Mouse (Mus musculus) hindbrain, embryonic 14.5 days (tissue): ENCODE data around the gene Coa3. TPM values are rescaled to one million over a fixed set of nuclear protein-coding genes. Genes with fewer than 3 reads are reported as not detected.

Experiments used
- ATAC-seq: fragments of 200-750 bp; cut with Nextera tagmentation; 2 replicates; pipeline ENCODE4 v1.8.0; 2017; ENCODE audit warnings: moderate number of reproducible peaks, mild to moderate bottlenecking, moderate TSS enrichment, moderate library complexity; ENCODE audit not compliant: low FRiP score
- DNase-seq: peaks from one replicate; pipeline ENCODE4 v3.0.0-alpha.2; 2015; ENCODE audit warnings: low spot score
- H3K27ac ChIP-seq: fragments of 300-500 bp; sonication (generic); 2 replicates; pipeline ENCODE4 v1.5.1; 2014; ENCODE audit warnings: mild to moderate bottlenecking, moderate library complexity
- H3K27me3 ChIP-seq: fragments of 300-500 bp; sonication (generic); 2 replicates; pipeline ENCODE4 v1.6.1; 2014; ENCODE audit warnings: mild to moderate bottlenecking, low read length, mixed read lengths; ENCODE audit not compliant: control insufficient read depth, insufficient read depth
- H3K36me3 ChIP-seq: fragments of 300-500 bp; sonication (generic); replicated peaks from 2 replicates; pipeline ENCODE4 v1.6.1; 2014; ENCODE audit not compliant: control insufficient read depth, insufficient read depth
- H3K4me1 ChIP-seq: fragments of 300-500 bp; sonication (generic); replicated peaks from 2 replicates; pipeline ENCODE4 v1.6.1; 2014; ENCODE audit warnings: antibody characterized with exemption, low read length, mixed read lengths; ENCODE audit not compliant: control insufficient read depth, insufficient read depth
- H3K4me2 ChIP-seq: fragments of 300-500 bp; sonication (generic); replicated peaks from 2 replicates; pipeline ENCODE4 v1.6.1; 2014; ENCODE audit warnings: mild to moderate bottlenecking, moderate library complexity
- H3K4me3 ChIP-seq: fragments of 300-500 bp; sonication (generic); replicated peaks from 2 replicates; pipeline ENCODE4 v1.5.1; 2014; ENCODE audit warnings: mild to moderate bottlenecking, low read length
- H3K9ac ChIP-seq: fragments of 300-500 bp; sonication (generic); 2 replicates; pipeline ENCODE4 v1.6.1; 2014
- H3K9me3 ChIP-seq: fragments of 300-500 bp; sonication (generic); 2 replicates; pipeline ENCODE4 v1.6.1; 2016; ENCODE audit warnings: low read length; ENCODE audit not compliant: control insufficient read depth
- WGBS: fragments of 180-500 bp; shearing (Covaris S2); extraction: QIAGEN DNeasy Blood & Tissue Kit; methylation state at CpG from one replicate; pipeline ENCODE4 v1.1.7; 2014; 5-methylcytosine and 5-hydroxymethylcytosine counted together
- polyA plus RNA-seq: library from polyadenylated mRNA; unstranded; fragments of >200 nt; fragmentation: Nextera tagmentation; extraction: Ambion mirVana; gene quantifications from 2 replicates; pipeline ENCODE4 v1.2.1, GENCODE M21; 2014

Gene Coa3
- polyA plus RNA-seq, 1 experiment from 2014 or later: 256 TPM

- peak within 1 kb of the TSS; percentile 42 for H3K4me3 ChIP-seq
- H3K27me3 ChIP-seq: peaks cover 48% of the 10 kb centered on the region
- ATAC-seq: peak; percentile 60
- peaks cover 32% of the 10 kb centered on the region; the same call in 1 of the 2 replicates for H3K4me1 ChIP-seq
- 0 out of 2 replicates have a peak, but pooled peaks cover 10% of the 10 kb centered on the region for H3K36me3 ChIP-seq
- H3K9me3 ChIP-seq: no peaks in the 10 kb centered on the region
- no peak for DNase-seq
- H3K4me2 ChIP-seq: peak within 1 kb of the TSS; percentile 85
- 1% methylated on average over 40 of the region's 43 CpGs for WGBS
- no peak within 1 kb of the TSS for H3K27ac ChIP-seq
- H3K9ac ChIP-seq: peak within 1 kb of the TSS; percentile 61
These were observed 18.7 kb downstream of the Coa3 start, which contains the start of gene Wnk4 for GRCm38 (mm10) chr11:101259948-101260825. Gene Wnk4, plus strand, starts transcription at chr11:101260567.

DNA sequence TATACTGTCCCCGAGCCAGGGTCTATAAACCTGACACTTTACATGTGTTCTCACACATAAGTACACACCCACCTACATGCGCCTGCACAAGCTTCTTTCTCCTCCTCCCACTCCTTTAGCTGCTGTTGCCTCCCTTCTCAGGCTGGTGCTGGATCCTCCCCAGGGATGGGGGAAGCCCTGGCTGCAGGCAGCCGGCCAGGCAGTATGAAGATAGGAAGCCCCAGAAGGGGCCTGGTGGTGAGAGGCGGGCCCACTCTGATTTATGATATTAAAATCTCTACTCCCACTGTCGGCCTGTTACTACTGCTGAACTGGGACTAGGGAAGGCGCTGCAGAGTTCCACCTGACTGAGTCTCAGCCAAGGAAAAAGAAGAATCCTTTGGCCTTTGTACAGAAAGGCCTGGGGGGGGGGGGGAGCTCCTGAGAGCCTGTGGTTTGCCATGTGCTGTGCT lies 19.6 kb downstream of the Coa3 start:
- no peak for DNase-seq
- WGBS: 45% methylated on average over 6 of the region's 6 CpGs
- H3K4me3 ChIP-seq: no peak overlapping the region
- peaks cover 41% of the 10 kb centered on the region for H3K27me3 ChIP-seq
- ATAC-seq: no peak
- H3K36me3 ChIP-seq: 0 out of 2 replicates have a peak, but pooled peaks cover 10% of the 10 kb centered on the region
- H3K27ac ChIP-seq: no peak overlapping the region
- H3K9me3 ChIP-seq: no peaks in the 10 kb centered on the region
- H3K4me1 ChIP-seq: peaks cover 31% of the 10 kb centered on the region; the same call in 1 of the 2 replicates
- no peak overlapping the region for H3K4me2 ChIP-seq
- no peak overlapping the region for H3K9ac ChIP-seq

- 91% methylated on average over 13 of the region's 13 CpGs for WGBS
- no peak for DNase-seq
- Histone ChIP-seq H3K27ac (no peak overlapping the region), H3K27me3 (peaks cover 11% of the 10 kb centered on the region), H3K9ac (no peak overlapping the region), H3K9me3 (no peaks in the 10 kb centered on the region), H3K36me3 (0 out of 2 replicates have a peak, but pooled peaks cover 10% of the 10 kb centered on the region), H3K4me3 (no peak overlapping the region), H3K4me1 (peaks cover 31% of the 10 kb centered on the region), H3K4me2 (no peak overlapping the region)
- no peak for ATAC-seq
These were observed 22.8 kb downstream of the Coa3 start for GRCm38 (mm10) chr11:101255826-101256775.

DNA sequence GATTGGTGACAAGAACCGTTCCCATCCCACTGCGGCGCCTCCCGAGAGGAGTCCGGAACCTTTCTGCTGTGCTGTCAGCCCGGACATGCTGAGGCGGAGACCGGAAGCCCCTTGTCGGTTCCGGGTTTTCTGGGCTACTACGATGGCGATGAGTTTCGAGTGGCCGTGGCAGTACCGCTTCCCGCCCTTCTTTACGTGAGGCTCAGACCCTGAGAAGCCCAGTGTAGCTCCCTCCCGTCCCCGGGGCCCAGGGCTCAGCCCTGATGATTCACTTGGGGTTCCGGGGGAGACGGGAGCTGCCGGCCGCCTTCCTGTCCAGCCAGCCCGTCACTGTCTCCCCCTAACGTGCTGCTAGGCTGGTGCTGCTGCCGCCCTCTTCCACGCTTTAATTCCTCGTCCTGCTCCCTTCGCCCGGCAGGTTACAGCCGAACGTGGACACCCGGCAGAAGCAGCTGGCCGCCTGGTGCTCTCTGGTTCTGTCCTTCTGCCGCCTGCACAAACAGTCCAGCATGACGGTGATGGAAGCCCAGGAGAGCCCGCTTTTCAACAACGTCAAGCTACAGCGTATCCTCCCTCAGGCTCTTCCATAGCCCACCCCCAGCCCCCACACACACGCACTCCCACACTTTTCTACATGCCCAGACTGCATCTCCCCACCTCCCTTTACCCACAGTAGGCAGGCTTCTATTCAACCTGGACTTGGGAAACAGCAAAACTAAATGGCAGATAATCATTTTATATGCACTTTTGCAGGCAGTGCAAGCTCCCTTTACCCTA lies 25.1 kb downstream of the Coa3 start, which contains the start of gene Vps25:
Vps25 (plus strand) TSS at position 95 of the 777 bp plus-strand sequence.
- peak; percentile 88 for DNase-seq
- ATAC-seq: peak; percentile 76; the same call in 1 of the 2 replicates
- peak within 1 kb of the TSS; percentile 97 for H3K9ac ChIP-seq
- H3K4me3 ChIP-seq: peak within 1 kb of the TSS; percentile 93
- 0 out of 2 replicates have a peak, but pooled peaks cover 5% of the 10 kb centered on the region for H3K36me3 ChIP-seq
- H3K4me2 ChIP-seq: peak within 1 kb of the TSS; percentile 92
- H3K27ac ChIP-seq: peak within 1 kb of the TSS; percentile 90
- H3K4me1 ChIP-seq: peaks cover 15% of the 10 kb centered on the region
- WGBS: under 1% methylated on average over 40 of the region's 40 CpGs
- no peaks in the 10 kb centered on the region for H3K27me3 ChIP-seq
- H3K9me3 ChIP-seq: no peaks in the 10 kb centered on the region

DNA sequence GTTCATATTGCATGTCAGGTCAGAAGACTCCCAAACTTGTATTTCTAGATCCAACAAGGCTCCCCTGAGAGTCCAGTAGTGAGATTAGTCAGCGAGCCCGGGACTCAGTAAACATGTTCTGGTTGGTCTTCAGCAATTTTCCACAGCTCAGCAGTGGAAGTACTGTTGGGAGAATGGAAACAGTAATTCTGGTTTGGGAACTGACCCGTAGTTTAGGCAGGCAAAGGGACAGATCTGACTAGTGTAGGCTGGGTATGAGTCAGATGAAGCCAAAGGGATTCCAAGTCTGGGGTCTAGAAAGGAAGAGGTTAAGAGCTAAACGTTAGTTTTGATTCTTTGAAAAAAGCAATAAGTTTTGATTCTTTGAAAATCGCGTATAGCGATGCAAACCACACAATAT lies 26.0 kb downstream of the Coa3 start:
- Histone ChIP-seq H3K9me3 (no peaks in the 10 kb centered on the region), H3K27ac (peak overlapping the region; percentile 90), H3K9ac (peak overlapping the region; percentile 97), H3K36me3 (0 out of 2 replicates have a peak, but pooled peaks cover 4% of the 10 kb centered on the region), H3K4me3 (peak overlapping the region; percentile 93), H3K27me3 (no peaks in the 10 kb centered on the region; the same call in 1 of the 2 replicates), H3K4me2 (peak overlapping the region; percentile 92), H3K4me1 (peaks cover 15% of the 10 kb centered on the region)
- 12% methylated on average over 7 of the region's 7 CpGs for WGBS
- DNase-seq (no peak), ATAC-seq (no peak)

GRCm38 (mm10) chr11:101251031-101251430 lies 27.9 kb downstream of the Coa3 start:
- peaks cover 7% of the 10 kb centered on the region for H3K27me3 ChIP-seq
- H3K27ac ChIP-seq: no peak overlapping the region
- H3K4me1 ChIP-seq: peaks cover 15% of the 10 kb centered on the region
- no peaks in the 10 kb centered on the region for H3K9me3 ChIP-seq
- WGBS: 73% methylated on average over 2 of the region's 2 CpGs
- H3K4me2 ChIP-seq: no peak overlapping the region
- no peaks in the 10 kb centered on the region for H3K36me3 ChIP-seq
- H3K4me3 ChIP-seq: no peak overlapping the region
- DNase-seq (no peak), ATAC-seq (no peak)
- H3K9ac ChIP-seq: no peak overlapping the region

- no peaks in the 10 kb centered on the region for H3K9me3 ChIP-seq
- H3K4me2 ChIP-seq: peak overlapping the region; percentile 97; the same call in 1 of the 2 replicates
- no peak overlapping the region for H3K27ac ChIP-seq
- no peaks in the 10 kb centered on the region for H3K36me3 ChIP-seq
- H3K4me1 ChIP-seq: peaks cover 13% of the 10 kb centered on the region
- H3K4me3 ChIP-seq: no peak overlapping the region
- DNase-seq (no peak), ATAC-seq (no peak)
- 33% methylated on average over 14 of the region's 14 CpGs for WGBS
- H3K9ac ChIP-seq: no peak overlapping the region
- peaks cover 27% of the 10 kb centered on the region for H3K27me3 ChIP-seq
These were observed 30.5 kb downstream of the Coa3 start for GRCm38 (mm10) chr11:101248258-101248994.

GRCm38 (mm10) chr11:101247521-101248030 lies 31.3 kb downstream of the Coa3 start:
- Histone ChIP-seq H3K4me3 (no peak overlapping the region), H3K9me3 (no peaks in the 10 kb centered on the region), H3K4me2 (peak overlapping the region; percentile 97; the same call in 1 of the 2 replicates), H3K9ac (no peak overlapping the region), H3K27ac (no peak overlapping the region), H3K36me3 (no peaks in the 10 kb centered on the region), H3K27me3 (peaks cover 27% of the 10 kb centered on the region), H3K4me1 (peaks cover 8% of the 10 kb centered on the region)
- ATAC-seq (no peak), DNase-seq (no peak)
- WGBS: 84% methylated on average over 6 of the region's 6 CpGs
